Mouse (Mus musculus) hindbrain, embryonic 10.5 days (tissue): ENCODE results near the gene Kcnh4. TPM values are rescaled to one million over a fixed set of nuclear protein-coding genes. Genes with fewer than 3 reads are reported as not detected.
A peak's percentile ranks its signal among the peaks of the same experiment; 100 is the strongest.

ENCODE experiments used
- DNase-seq: peaks from one replicate; pipeline ENCODE4 v3.0.0-alpha.2; 2017; ENCODE audit warnings: low spot score
- H3K27ac ChIP-seq: fragments of 300-500 bp; sonication (generic); 2 replicates; pipeline ENCODE4 v1.5.1; 2016; ENCODE audit warnings: mild to moderate bottlenecking, moderate library complexity
- H3K27me3 ChIP-seq: fragments of 300-500 bp; sonication (generic); 2 replicates; pipeline ENCODE4 v1.6.1; 2016; ENCODE audit warnings: mild to moderate bottlenecking; ENCODE audit not compliant: poor library complexity, insufficient read depth, severe bottlenecking
- H3K36me3 ChIP-seq: fragments of 300-500 bp; sonication (generic); 2 replicates; pipeline ENCODE4 v1.6.1; 2016; ENCODE audit warnings: mild to moderate bottlenecking, moderate library complexity
- H3K4me1 ChIP-seq: fragments of 300-500 bp; sonication (generic); replicated peaks from 2 replicates; pipeline ENCODE4 v1.6.1; 2016; ENCODE audit warnings: mild to moderate bottlenecking
- H3K4me3 ChIP-seq: fragments of 300-500 bp; sonication (generic); 2 replicates; pipeline ENCODE4 v1.5.1; 2016; ENCODE audit warnings: mild to moderate bottlenecking, moderate library complexity
- H3K9me3 ChIP-seq: fragments of 300-500 bp; sonication (generic); 2 replicates; pipeline ENCODE4 v1.6.1; 2016; ENCODE audit warnings: mild to moderate bottlenecking, moderate library complexity
- WGBS: fragments of 180-500 bp; shearing (Covaris S2); methylation state at CpG from one replicate; pipeline ENCODE4 v1.1.7; 2016; 5-methylcytosine and 5-hydroxymethylcytosine counted together
- polyA plus RNA-seq: library from polyadenylated mRNA; unstranded; fragments of >200 nt; fragmentation: Nextera tagmentation; extraction: Ambion mirVana; gene quantifications from 2 replicates; pipeline ENCODE4 v1.2.1, GENCODE M21; 2016

Gene Kcnh4
- polyA plus RNA-seq, 1 experiment from 2014 or later: 4.4 TPM

DNA sequence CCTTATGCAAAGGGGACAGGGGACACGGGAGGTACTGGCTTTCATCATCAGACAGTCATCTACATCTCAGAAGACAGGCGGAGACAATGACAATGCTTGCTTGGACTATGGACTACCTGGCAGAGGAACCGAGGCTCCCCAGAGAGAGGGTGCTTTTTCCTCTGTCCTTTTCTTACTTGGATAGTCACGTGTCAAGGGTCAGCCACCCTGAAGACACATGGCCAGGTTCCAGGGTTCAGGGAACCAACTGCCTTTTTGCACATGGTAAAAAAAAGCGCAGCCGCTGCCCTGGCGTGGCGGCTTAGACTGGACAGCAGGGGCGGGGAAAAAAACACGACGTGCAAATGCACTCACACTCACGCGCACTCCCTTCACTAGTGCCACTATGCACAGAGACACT lies 22.8 kb upstream of the Kcnh4 start:
- Histone ChIP-seq H3K9me3 (no peaks in the 10 kb centered on the region), H3K27ac (no peak overlapping the region), H3K36me3 (peaks cover 33% of the 10 kb centered on the region), H3K4me1 (peaks cover 17% of the 10 kb centered on the region), H3K27me3 (no peaks in the 10 kb centered on the region), H3K4me3 (no peak overlapping the region)
- no peak for DNase-seq
- 86% methylated on average over 13 of the region's 13 CpGs for WGBS

DNA sequence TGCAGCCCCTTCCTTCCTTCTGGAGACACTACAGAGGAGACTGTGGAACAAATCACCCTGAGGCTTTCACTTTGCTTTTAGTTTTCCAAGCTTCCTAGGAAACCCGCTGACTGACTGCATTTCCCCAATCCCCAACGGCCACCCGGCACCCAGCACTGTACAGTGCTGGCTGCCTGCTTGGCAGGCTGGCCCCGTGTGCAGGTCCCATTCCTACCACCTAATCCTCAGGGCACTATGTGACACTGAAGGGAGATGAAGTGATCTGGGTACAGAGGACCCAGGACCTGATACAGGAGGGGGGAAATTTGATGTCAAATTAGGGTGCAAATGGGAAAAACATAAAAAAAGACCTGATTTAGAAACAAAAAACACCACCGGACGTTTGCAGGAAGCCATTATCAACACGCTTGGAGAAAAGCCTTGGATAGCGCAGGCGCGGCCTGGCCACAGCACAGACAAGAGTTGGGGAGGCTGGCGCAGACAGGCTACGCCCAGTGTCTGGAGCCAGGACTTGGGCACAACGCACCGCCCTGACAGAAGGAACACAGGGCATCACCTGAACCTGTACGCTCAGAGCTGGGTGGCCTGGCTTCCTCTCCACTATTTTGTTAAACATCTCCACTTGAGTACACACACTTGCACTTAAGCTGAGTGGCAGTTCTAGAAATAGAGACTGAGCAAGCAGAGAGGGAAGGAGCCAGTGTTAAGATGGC lies 22.2 kb upstream of the Kcnh4 start:
- no peak overlapping the region for H3K4me3 ChIP-seq
- peaks cover 33% of the 10 kb centered on the region for H3K36me3 ChIP-seq
- H3K4me1 ChIP-seq: peaks cover 12% of the 10 kb centered on the region
- H3K27me3 ChIP-seq: no peaks in the 10 kb centered on the region
- no peaks in the 10 kb centered on the region for H3K9me3 ChIP-seq
- WGBS: 92% methylated on average over 15 of the region's 15 CpGs
- no peak overlapping the region for H3K27ac ChIP-seq
- no peak for DNase-seq

DNA sequence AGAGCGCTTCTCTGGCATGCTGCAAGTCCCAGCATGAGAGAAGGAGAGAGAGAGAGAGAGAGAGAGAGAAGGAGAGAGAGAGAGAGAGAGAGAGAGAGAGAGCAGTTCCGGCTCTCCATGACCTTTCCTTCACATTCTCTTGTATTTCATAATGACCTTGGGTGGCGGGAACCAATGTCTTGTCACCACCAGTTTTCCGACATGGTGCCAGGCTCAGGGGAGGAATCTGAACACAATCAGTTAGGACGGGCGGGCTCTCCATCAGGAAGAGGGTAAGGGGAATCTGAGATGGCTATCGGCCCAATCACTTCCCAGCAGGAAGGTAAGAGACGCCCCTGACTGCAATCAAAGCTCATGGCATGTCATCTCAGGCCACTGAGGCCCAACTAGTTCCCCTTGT lies 20.5 kb upstream of the Kcnh4 start:
- Histone ChIP-seq H3K4me3 (no peak overlapping the region), H3K9me3 (no peaks in the 10 kb centered on the region), H3K27me3 (no peaks in the 10 kb centered on the region), H3K4me1 (peaks cover 4% of the 10 kb centered on the region; the same call in 1 of the 2 replicates), H3K36me3 (peaks cover 29% of the 10 kb centered on the region), H3K27ac (no peak overlapping the region)
- 81% methylated on average over 8 of the region's 8 CpGs for WGBS
- no peak for DNase-seq

DNA sequence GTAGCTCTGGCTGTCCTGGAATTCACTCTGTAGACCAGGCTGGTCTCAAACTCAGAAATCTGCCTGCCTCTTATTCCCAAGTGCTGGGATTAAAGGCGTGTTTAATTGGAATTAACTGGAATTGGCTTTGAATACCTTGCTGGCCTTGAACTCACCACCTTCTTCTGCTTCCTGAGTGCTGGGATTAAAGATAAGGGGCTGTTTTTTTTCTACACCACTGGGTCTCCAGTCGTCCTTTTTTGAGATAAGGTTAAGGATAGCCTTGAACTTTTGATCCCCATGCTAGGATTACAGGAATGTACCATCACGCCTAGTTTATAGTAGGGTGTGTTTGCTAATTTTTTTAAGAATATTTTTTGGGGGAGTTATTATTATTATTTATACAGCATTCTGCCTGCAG lies 18.3 kb upstream of the Kcnh4 start:
- 76% methylated on average over 3 of the region's 3 CpGs for WGBS
- Histone ChIP-seq H3K36me3 (peaks cover 24% of the 10 kb centered on the region), H3K9me3 (no peaks in the 10 kb centered on the region), H3K4me1 (no peaks in the 10 kb centered on the region), H3K4me3 (no peak overlapping the region), H3K27ac (no peak overlapping the region), H3K27me3 (no peaks in the 10 kb centered on the region)
- no peak for DNase-seq

DNA sequence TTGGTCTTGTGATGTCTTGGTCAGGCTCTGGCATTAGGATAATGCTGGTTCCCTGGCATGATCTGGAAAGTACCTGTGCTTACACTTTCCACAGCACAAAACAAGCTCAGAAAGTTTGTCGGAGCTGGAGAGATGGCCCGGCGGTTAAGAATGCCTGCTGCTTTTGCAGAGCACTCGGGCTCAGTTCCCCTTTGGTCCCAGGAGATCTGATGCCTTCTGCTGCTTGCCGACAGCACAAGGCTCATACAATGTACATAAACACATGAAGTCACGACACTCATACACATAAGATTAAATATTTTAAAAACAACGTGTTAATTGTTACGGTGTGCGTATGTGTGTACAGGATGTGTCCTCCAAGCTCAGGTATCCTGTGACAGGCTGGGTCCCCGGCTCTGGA lies 16.2 kb upstream of the Kcnh4 start:
- H3K27ac ChIP-seq: no peak overlapping the region
- no peak for DNase-seq
- no peaks in the 10 kb centered on the region for H3K4me1 ChIP-seq
- no peak overlapping the region for H3K4me3 ChIP-seq
- 87% methylated on average over 10 of the region's 10 CpGs for WGBS
- peaks cover 8% of the 10 kb centered on the region; the same call in 1 of the 2 replicates for H3K36me3 ChIP-seq
- H3K9me3 ChIP-seq: no peaks in the 10 kb centered on the region
- H3K27me3 ChIP-seq: no peaks in the 10 kb centered on the region

DNA sequence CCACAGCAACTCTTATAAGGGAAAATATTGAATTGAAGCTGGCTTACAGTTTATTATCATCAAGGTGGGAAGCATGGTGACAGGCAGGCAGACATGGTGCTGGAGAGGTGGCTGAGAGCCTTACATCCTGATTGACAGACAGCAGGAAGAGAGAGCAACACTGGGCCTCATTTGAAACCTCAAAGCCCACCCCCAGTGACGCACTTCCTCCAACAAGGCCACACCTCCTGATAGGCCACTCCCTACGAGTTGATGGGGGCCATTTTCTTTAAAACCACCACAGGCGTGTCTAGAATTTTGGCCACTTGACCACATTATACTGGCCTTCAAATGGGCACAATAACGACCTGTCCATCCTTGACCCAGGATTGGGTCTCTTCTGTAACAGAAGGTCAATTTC lies 14.5 kb upstream of the Kcnh4 start:
- DNase-seq: no peak
- H3K36me3 ChIP-seq: peaks cover 2% of the 10 kb centered on the region; the same call in 1 of the 2 replicates
- no peak overlapping the region for H3K4me3 ChIP-seq
- peaks cover 12% of the 10 kb centered on the region for H3K4me1 ChIP-seq
- H3K27ac ChIP-seq: no peak overlapping the region
- H3K27me3 ChIP-seq: no peaks in the 10 kb centered on the region
- 81% methylated on average over 4 of the region's 4 CpGs for WGBS
- no peaks in the 10 kb centered on the region for H3K9me3 ChIP-seq

DNA sequence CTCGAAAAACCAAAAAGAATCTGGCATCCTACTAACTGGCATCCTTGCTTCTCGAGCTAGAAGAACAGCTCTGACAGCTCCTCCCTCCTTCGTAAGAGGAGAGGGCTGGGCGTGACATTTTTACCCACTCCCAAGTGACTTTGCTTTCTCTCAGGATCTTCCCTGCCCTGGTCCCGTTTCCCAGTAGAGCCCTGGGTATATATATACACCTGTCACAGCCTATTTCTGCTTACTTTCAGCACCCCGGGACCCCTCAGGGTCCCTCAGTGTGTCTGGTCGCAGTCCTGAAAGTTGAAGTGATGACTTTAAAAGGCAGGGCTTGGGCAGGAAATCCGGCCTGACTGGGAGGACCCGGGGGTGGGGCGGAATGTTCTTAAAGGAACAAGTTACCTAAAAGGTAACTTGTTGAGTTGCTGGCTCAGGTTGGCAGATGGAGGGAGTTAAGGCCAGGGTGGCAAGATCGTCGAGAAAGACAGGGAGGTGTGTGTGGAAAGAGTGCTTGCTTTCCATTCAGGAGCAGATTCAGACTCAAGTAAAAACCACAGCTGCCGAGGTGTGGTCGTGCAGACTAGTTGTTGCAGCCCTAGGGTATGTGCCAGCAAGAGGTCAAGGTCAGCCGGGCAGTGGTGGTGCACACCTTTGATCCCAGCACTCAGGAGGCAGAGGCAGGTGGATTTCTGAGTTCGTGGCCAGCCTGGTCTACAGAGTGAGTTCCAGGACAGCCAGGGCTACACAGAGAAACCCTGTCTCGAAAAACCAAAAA lies 11.1 kb upstream of the Kcnh4 start, which contains the start of gene Ghdc:
Ghdc (minus strand) TSS at position 312 of the 763 bp plus-strand sequence.
- no peaks in the 10 kb centered on the region for H3K9me3 ChIP-seq
- H3K4me3 ChIP-seq: peak within 1 kb of the TSS; percentile 59
- DNase-seq: peak; percentile 58
- H3K4me1 ChIP-seq: peaks cover 12% of the 10 kb centered on the region
- H3K36me3 ChIP-seq: no peaks in the 10 kb centered on the region
- peak within 1 kb of the TSS; percentile 56; the same call in 1 of the 2 replicates for H3K27ac ChIP-seq
- H3K27me3 ChIP-seq: no peaks in the 10 kb centered on the region
- WGBS: 25% methylated on average over 17 of the region's 17 CpGs

DNA sequence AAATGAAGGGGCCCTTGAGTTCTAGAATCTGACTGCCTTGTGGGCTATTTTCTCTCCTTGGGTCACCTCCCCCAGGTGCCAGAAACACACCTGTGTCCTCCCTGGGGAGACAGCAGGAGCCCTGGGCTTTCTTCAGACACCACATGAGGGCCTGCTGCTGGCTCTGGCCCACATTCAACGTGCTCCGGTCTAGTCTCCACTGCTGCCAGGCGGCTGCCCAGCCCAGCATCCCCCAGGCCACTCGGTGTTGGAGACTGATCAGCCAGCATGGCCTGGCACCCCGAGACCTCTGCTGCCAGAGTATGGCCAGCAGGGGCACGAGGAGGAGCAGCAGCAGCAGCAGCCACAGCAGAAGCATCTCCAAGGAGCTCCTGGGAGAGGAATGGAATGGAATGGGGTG lies 10.2 kb upstream of the Kcnh4 start:
- H3K9me3 ChIP-seq: no peaks in the 10 kb centered on the region
- peaks cover 12% of the 10 kb centered on the region for H3K4me1 ChIP-seq
- H3K27ac ChIP-seq: peak overlapping the region; percentile 56; the same call in 1 of the 2 replicates
- WGBS: 51% methylated on average over 6 of the region's 6 CpGs
- no peaks in the 10 kb centered on the region for H3K36me3 ChIP-seq
- peak overlapping the region; percentile 59 for H3K4me3 ChIP-seq
- no peaks in the 10 kb centered on the region for H3K27me3 ChIP-seq
- peak; percentile 12 for DNase-seq

DNA sequence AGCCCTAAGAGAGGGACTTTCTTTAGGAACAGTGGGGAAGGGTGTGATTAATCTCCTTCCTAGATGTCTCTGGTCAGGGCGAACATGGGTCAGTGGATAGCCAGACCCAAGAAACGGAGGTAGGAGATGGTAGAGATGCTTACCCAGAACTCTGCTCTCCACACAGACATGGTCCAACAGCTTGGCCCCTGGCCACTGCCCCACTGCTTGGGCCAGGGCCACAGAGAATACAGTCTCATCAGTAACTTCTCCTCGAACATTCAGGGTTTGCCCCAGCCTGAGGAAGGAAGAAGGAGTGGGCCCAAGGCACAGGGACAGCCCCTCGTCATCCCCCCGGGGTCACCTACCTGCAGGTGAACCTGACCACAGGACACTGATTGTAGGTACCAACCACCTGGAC lies 8.1 kb upstream of the Kcnh4 start:
- Histone ChIP-seq H3K4me1 (peaks cover 12% of the 10 kb centered on the region), H3K27ac (no peak overlapping the region), H3K36me3 (no peaks in the 10 kb centered on the region), H3K27me3 (peaks cover 6% of the 10 kb centered on the region), H3K4me3 (no peak overlapping the region), H3K9me3 (no peaks in the 10 kb centered on the region)
- WGBS: 90% methylated on average over 5 of the region's 5 CpGs
- no peak for DNase-seq

DNA sequence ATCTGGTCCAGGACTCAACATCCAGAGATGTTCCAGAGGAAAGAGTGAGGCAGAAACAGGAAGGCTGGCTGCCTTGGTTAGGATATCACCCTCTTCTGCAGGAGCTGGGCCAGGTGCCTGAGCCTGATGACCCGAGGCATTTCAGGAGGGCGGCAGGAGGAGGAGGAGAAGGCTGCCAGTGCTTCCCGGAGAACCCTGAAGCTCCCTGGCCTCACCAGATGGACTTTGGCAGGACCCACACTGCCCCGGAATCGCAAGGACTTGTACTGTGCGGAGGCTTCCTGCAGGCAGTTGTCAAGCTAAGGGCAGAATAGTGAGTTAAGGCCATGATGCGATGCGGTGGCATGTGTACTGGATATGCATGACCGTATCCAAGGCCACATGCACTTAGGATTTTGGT lies 7.0 kb upstream of the Kcnh4 start:
- H3K4me1 ChIP-seq: peaks cover 16% of the 10 kb centered on the region
- no peaks in the 10 kb centered on the region for H3K36me3 ChIP-seq
- H3K27me3 ChIP-seq: peaks cover 17% of the 10 kb centered on the region
- DNase-seq: no peak
- 87% methylated on average over 9 of the region's 9 CpGs for WGBS
- no peak overlapping the region for H3K4me3 ChIP-seq
- H3K9me3 ChIP-seq: no peaks in the 10 kb centered on the region
- H3K27ac ChIP-seq: no peak overlapping the region

DNA sequence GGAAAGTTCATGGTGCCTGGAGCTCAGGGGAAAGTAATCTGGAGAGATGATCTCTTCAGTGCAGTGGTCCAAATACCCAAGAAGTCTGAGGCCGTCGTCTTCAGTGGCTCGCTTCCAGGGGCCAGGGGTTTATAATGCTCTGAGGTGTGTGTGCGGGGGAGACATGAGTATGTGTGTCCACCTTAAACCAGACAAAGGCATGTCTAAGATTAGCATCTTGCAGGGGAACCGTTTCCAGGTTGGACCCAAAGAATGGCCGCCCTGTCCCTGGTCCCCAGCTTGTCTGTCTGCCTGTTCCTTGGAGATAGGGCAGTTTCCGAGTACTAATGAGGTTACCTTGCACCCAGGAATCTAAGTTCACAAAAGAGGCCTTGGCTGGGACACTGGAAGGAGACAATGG lies 3.1 kb upstream of the Kcnh4 start, which contains the start of gene Hcrt:
Hcrt (minus strand) TSS at position 101 of the 400 bp plus-strand sequence.
- Histone ChIP-seq H3K9me3 (no peaks in the 10 kb centered on the region), H3K4me3 (peak within 1 kb of the TSS; percentile 57), H3K36me3 (no peaks in the 10 kb centered on the region), H3K27me3 (peaks cover 51% of the 10 kb centered on the region), H3K27ac (peak within 1 kb of the TSS; percentile 76), H3K4me1 (peaks cover 30% of the 10 kb centered on the region)
- 88% methylated on average over 7 of the region's 7 CpGs for WGBS
- no peak for DNase-seq

DNA sequence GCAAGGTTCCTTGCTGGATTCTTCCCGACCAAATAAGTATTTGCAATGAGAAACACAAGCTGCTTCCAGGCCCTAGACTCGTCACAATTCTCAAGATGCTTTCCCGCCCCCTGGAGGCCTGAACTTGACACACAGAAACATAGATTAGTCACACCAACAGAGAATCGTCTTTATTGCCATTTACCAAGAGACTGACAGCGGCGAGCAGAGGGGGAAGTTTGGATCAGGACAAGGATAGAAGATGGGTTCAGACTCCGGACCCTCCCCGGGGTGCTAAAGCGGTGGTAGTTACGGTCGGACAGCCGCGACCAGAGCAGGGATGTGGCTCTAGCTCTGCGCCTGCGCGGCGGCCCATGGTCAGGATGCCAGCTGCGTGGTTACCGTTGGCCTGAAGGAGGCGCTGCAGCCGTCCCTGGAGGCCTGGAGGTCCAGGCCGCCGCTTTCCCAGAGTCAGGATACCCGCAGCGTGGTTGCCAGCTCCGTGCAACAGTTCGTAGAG lies 1.9 kb upstream of the Kcnh4 start:
- Histone ChIP-seq H3K9me3 (no peaks in the 10 kb centered on the region), H3K36me3 (no peaks in the 10 kb centered on the region), H3K27me3 (peaks cover 60% of the 10 kb centered on the region), H3K27ac (peak overlapping the region; percentile 76), H3K4me3 (peak overlapping the region; percentile 57), H3K4me1 (peaks cover 30% of the 10 kb centered on the region)
- peak; percentile 93 for DNase-seq
- WGBS: 1% methylated on average over 27 of the region's 27 CpGs
